Mouse (Mus musculus) cerebellum, adult 2 months (tissue): ENCODE results near the gene 5031439G07Rik.

Source experiments
- CTCF ChIP-seq: fragments of 200-500 bp; IDR thresholded peaks from 2 replicates; pipeline ENCODE4 v1.5.1; 2011; ENCODE audit warnings: low read depth, mild to moderate bottlenecking, control low read depth, low read length, moderate library complexity, borderline replicate concordance; ENCODE audit not compliant: insufficient read depth
- POLR2A ChIP-seq: fragments of 200-500 bp; IDR thresholded peaks from 2 replicates; pipeline ENCODE4 v1.6.1; 2011; ENCODE audit warnings: low read length, control low read depth, borderline replicate concordance; ENCODE audit not compliant: insufficient read depth

- no peak for TF ChIP-seq CTCF
- TF ChIP-seq POLR2A = no peak
These were observed 9.6 kb upstream of the 5031439G07Rik start for GRCm38 (mm10) chr15:84997768-84998454.
